Mouse (Mus musculus) frontal cortex, adult 2 months (tissue): ENCODE measurements around the gene Sp100. TPM values are rescaled to one million over a fixed set of nuclear protein-coding genes. Genes with fewer than 3 reads are reported as not detected.

Experiments
- DNase-seq, 2 experiments: peaks; one replicate each; pipeline ENCODE4 v3.0.0; 2022; ENCODE audit warnings: low spot score in 1 of 2; ENCODE audit errors: extremely low spot score in 1 of 2
- polyA plus RNA-seq: library from polyadenylated mRNA; depleted of rRNA; stranded (reverse); fragments of >200 nt; gene quantifications from 2 replicates; pipeline ENCODE4 v1.2.3, GENCODE M21; 2012; rRNA removed

Gene Sp100
- polyA plus RNA-seq, 1 experiment: 7.0 TPM

DNA sequence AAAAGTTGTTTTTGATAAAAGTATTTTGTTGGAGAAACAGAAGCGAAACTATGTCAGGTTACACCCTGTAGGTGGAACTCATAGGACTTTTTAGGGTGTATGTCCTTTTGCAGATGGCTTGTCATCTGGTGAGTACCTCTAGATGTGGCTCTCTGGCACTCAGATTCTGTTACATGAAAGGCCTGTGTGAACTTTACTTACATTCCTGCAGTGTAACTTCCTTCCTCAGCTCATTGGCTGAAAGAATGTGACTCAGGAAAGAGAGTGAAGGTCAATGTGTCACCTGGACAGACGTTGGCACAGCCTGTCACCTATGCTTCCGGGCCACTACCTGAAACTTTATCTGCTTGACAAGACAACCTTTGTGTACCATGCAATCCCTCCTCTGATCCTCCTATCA lies 94.8 kb downstream of the Sp100 start:
- DNase-seq: no peak

DNA sequence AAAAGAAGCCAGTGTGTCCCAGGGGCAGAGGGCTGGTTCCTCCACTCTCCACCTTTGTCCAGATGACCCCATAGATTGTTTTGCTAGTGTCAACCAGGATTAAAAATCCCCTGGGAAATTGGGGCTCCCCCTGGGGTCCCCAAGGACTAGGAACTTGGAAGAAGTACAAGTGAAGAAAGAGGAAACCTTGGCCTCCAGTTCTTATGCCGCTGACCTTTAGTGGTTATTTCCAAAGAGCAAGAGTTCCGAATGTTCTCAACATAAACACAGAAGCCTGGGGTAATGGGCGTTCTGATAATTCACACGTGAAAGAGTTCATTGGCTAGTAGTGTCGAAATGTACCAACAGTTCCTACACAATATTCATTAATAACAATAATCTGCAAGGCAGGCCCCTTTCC lies 96.7 kb downstream of the Sp100 start:
- no peak for DNase-seq

DNA sequence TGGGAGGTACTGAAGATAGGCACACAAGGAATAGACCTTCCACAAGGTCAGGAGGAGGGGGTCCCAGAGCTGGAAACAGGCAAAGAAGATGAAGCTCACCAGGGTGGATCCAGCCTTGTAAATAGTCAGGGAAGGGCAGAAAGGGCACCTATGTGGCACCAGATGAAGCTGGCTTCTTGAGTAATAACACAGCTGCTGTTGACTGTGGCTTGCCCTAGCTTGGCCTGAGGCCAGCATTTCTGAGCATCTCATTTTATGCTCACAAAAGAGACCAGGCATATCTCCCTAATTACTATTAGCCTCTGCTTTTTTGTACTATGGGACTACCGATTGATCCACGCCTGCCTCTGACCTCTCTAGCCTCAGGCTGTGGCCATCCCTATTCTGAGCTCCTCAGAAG lies 100.0 kb downstream of the Sp100 start:
- no peak for DNase-seq

DNA sequence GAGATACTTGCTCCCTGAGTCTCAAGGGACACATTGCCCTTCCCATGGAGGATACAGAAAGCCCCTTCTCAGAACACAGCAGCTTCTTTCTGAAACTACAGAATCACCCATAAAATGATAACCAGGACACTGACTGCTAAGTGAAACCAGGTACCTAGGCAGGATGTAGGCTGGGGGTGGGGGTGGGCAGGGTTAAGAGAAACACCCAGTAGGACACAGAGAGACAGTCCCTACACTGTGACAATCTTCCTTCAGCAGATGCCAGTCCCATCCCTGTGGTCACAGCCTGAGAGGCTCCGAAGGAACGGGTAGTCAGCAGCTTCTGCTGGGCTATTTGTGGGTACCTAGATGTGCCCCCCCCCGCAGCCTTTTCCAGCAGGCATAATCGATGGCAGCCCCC lies 100.9 kb downstream of the Sp100 start:
- DNase-seq: no peak

DNA sequence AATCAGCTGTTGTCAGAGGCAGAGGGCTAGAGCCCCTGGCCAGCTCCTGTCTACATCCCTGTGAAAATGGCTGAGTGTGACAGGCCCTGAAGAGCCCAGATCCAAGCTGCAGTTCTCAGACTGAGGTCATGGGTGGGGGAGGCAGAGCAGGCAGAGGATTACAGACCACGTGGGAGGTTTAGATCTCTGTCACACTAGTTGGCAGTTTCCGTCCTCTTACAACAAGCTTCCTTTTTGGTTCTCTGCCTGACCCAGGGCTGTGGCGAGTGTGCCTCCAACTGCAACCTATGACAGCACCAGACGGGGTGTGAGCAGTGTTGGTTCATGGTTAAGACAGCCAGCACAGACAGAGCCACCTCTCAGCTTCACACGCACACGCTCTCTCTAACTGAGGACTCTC lies 101.7 kb downstream of the Sp100 start:
- DNase-seq: no peak

DNA sequence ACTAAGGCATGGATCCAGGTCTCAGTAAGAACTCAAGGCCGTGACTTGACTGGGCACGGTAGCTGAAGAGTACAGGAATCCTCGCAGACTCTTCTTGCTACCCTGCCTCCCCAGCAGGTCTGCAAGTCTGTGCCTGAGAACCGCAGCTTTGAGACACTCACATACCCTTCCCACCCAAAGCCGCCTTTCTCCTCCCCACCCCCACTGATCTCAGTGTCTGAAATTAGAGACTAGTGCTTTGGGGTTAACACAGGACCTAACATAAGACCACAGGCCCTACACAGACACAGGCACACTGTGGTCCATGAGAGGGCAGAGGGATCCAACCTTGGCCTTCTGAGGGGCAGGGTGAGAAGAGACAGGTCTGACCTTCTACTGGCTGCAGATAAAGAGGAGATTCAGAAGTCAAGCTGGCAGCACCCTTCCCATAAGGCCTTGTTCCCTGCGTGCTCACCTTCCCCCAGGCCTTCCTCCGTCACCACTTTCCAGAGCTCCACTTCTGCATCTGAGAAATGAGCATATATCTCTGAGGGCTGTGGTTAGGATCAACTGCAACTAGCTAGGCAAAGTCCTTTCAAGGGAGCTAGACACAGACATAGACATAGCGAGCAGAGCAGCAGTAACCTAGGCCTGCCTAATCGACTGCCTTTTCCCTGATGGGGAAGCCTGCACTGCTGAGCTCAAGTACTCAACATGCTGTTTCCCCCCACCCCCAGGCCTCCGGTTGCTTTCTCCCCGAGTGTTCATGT lies 102.3 kb downstream of the Sp100 start:
- DNase-seq: no peak

- peak; percentile 23 to 27 for DNase-seq
Measured at GRCm38 (mm10) chr1:85757531-85758230, 107.9 kb downstream of the Sp100 start.

- DNase-seq: peak; percentile 47 to 58
Measured at GRCm38 (mm10) chr1:85758231-85758968, 108.6 kb downstream of the Sp100 start.

DNA sequence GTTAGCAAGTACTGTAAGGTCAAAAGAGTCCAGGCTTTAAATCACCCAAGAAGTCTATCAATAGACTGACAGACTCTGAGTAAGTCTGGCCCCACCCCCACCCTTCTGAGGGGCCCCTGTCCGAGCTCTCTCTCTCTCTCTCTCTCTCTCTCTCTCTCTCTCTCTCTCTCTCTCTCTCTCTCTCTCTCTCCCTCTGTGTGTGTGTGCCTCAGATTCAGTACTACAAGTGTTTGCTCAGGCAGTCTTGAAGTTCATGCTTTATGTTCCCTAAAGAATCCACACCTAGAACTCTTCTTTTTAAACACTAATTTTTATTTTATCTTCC lies 109.1 kb downstream of the Sp100 start:
- DNase-seq: no peak

Other genes starting within 250 kb of the Sp100 start
- gene G530012D18Rik, start 74.3 kb upstream of the Sp100 start, polyA plus RNA-seq: not detected in 2 replicates
- gene Sp110, start 51.2 kb upstream of the Sp100 start, polyA plus RNA-seq: 2.1 and 2.7 TPM in 2 replicates
- 1.1 and 1.8 TPM in 2 replicates for gene Sp140, start 49.6 kb upstream of the Sp100 start, polyA plus RNA-seq
- 1.2 and 1.3 TPM in 2 replicates for gene A630001G21Rik, start 128.7 kb downstream of the Sp100 start, polyA plus RNA-seq
- gene Cab39, start 143.5 kb downstream of the Sp100 start, polyA plus RNA-seq: 108 and 115 TPM in 2 replicates
- 765 and 862 TPM in 2 replicates for gene Itm2c, start 244.3 kb downstream of the Sp100 start, polyA plus RNA-seq